Mouse (Mus musculus) heart, postnatal 36 days (tissue): ENCODE data around the gene Fgf14. TPM values are rescaled to one million over a fixed set of nuclear protein-coding genes. Genes with fewer than 3 reads are reported as not detected.
"Not testable (repeated sequence)": the region's sequence is repeated elsewhere in the genome, so short reads cannot be mapped to it uniquely, and the experiment has no call there.

Source experiments
- DNase-seq, 2 experiments: peaks; one replicate each; pipeline ENCODE4 v3.0.0; 2021 to 2022
- intact Hi-C: fragments of 180-260 bp; cut with DNase I; formaldehyde crosslinking; loops from one replicate; pipeline ENCODE4 v1.15.1; 2025
- total RNA-seq, 2 experiments: library from RNA; stranded (reverse); gene quantifications; 2 replicates each; pipeline ENCODE4 v1.2.3; 2021

Fgf14 gene
- total RNA-seq, 2 experiments from 2014 or later: 1.4 to 1.7 TPM

DNA sequence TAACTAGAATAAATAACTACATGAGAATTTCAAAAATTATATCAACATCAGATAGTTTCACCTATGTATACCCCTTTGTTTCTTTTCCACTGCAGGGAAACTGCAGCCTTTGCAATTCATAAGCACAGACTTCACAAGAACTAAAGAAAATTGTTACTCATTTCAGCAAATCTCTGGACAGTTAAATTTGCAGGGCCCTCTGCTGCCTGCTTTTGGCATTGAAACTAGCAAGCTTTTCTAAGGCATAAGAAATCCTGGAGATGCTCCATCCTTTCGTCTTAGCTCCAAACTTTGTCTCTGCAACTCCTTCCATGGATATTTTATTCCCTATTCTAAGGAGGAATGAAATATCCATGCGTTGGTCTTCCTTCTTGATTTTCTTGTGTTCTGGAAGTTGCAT lies 455.9 kb downstream of the Fgf14 start:
- intact Hi-C loops: no loop called here
- DNase-seq: no peak

DNA sequence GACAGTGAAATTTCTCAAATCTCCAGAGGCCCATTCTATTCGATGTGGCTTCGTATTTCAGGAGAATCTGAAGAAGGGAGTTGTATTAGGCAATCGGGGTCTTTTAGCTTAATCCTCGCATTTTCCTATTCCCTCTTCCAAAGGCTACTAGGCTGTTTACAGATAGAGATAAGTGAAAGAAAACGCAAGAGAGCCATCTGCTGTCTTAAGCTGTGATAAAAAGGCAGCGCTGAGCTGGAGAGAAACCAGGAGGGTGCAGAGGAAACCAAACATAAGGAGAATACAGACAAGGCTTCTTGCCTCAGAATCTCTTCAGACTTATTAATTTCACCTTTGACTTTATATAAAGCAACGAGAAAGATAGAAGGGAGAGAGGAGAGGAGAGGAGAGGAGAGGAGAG lies 481.1 kb downstream of the Fgf14 start:
- intact Hi-C loops: no loop called here

DNA sequence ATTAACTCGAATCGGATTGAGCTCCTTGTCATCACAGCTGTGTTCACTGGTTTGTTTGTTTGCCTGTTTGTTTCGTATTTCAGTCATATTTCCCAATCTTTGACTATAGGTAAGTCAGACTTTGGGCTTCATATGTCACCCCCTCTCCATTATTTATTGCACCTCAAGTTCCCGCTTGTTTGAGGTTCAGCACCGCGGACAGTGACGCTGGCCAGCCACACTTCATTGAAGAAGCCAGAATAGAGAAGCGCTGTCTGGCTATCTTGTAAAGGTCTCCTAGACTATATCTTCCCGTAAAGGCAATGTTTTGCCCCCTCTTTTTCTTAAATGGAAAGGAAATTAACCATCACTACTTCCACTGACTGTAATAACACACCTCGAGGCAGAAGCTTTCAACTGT lies 481.6 kb downstream of the Fgf14 start:
- DNase-seq: no peak
- intact Hi-C loops: no loop called here

More for the DNA sequence above, 481.1 kb downstream of the Fgf14 start:
- no peak for DNase-seq

- DNase-seq: peak in 1 of 2 experiments; percentile 1
- intact Hi-C loops: no loop called here
Observed at GRCm38 (mm10) chr14:124192815-124193142, 484.1 kb downstream of the Fgf14 start.

GRCm38 (mm10) chr14:124191913-124192814 lies 484.8 kb downstream of the Fgf14 start:
- DNase-seq: peak in 1 of 2 experiments; percentile 11
- intact Hi-C loops: no loop called here

GRCm38 (mm10) chr14:124180265-124180664 lies 496.7 kb downstream of the Fgf14 start:
- DNase-seq: no peak

DNA sequence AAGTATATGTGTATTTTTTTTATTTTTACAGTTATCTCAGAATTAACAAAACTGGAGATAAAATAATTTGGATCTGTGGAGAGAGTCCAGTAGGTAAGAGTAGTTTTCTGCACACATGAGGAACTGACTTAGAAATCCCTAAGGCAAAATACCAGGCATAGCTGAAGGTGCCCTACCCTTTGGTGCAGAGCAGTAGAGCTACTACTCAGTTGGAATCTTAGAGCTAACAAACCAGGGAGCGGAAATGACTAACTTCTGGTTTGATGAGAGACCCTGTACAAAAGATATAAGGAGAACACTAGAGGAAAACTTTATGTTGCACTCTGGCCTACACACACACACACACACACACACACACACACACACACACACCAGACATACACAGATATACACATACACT lies 502.8 kb downstream of the Fgf14 start:
- intact Hi-C loops: no loop called here
- no peak for DNase-seq

More at GRCm38 (mm10) chr14:124180265-124180664, 496.7 kb downstream of the Fgf14 start:
- intact Hi-C loops: no loop called here

DNA sequence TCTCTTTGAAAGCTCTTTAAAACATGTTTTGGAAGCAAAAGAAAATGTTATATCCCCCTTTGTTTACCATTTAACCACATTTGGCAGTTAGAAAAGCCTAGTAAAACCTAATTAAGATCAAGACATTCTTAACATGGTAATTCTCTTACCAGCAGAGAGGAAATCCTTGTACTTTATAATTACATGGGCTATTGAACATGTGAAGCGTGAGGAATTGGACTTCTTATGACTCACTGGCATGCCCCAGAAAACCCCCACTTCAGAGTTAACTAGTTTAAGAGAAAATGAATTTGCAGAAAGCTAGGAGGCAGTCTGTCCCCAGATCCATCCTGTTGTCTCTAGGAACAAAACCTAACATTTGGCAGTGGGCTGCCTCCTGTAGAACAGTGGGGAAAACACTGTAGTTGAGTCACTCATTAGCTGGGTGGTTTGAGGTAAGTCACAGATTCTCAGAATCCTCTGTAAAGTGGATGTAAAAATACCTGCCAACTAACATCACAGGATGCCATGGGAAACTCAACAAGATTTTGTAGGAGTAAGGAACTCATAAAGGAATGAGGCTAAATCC lies 513.2 kb downstream of the Fgf14 start:
- DNase-seq: no peak
- intact Hi-C loops: no loop called here

DNA sequence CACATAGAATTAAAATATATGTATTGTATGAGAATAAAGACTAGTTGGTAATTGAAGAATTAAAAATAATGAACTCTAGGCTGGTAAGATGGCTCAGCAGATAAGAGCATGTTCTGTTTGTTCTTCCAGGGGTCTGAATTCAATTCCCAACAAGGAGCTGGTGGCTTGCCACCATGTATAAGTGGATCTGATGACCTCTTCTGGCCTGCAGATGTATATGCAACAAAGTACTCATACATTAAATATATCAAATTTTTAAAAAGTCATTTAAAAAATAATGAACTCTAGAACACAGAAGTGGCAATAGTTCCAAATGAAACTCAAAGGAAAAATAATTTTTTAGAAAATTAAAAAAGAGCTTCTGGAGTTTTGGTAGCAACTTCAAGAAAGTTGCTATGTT lies 529.5 kb downstream of the Fgf14 start:
- intact Hi-C loops: no loop called here
- DNase-seq: no peak

GRCm38 (mm10) chr14:124107205-124107873 lies 569.6 kb downstream of the Fgf14 start:
- intact Hi-C loops: no loop called here
- DNase-seq: no peak

GRCm38 (mm10) chr14:124083126-124083525 lies 593.8 kb downstream of the Fgf14 start:
- DNase-seq: no peak
- intact Hi-C loops: no loop called here

DNA sequence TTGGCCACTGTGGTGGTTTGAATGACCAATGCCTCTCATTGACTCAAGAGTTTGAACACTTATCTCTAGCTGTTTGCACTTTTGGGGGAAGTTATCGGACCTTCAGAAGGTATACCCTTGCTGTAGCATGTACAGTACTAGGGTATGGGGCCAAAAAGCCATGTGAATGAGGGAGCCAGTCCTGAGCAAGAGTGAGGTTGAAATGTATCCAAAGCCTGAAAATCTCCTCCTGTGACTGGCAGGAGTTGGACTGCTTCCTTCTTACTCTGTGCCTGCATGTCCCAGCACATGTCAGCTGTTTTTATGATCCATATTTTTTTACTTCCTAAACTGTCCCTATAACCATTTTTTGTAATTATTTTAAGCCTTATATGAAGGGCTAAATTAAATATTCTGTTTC lies 632.9 kb downstream of the Fgf14 start:
- intact Hi-C loops: no loop called here
- no peak for DNase-seq

DNA sequence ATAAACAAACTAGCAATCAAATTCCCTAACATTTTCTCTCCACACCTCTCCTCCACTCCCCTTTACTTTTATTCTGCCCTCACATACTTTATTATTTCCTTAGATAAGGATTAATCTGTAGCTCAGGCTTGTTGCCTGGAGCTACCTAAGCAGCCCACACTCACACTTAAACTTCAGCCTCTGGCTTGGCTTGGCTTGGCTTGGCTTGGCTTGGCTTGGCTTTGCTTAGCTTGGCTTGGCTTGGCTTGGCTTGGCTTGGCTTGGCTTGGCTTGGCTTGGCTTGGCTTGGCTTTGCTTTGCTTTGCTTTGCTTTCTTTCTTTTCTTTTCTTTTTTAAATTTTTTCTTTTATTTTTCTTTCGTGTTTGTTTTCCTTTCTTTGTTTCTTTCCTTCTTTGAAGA lies 636.3 kb downstream of the Fgf14 start:
- DNase-seq: peak in 1 of 2 experiments; percentile 23
- intact Hi-C loops: no loop called here

- no peak for DNase-seq
- intact Hi-C loops: no loop called here
Observed at GRCm38 (mm10) chr14:124037434-124037833, 639.5 kb downstream of the Fgf14 start.

GRCm38 (mm10) chr14:124036575-124037205 lies 640.2 kb downstream of the Fgf14 start:
- DNase-seq: no peak
- intact Hi-C loops: no loop called here

DNA sequence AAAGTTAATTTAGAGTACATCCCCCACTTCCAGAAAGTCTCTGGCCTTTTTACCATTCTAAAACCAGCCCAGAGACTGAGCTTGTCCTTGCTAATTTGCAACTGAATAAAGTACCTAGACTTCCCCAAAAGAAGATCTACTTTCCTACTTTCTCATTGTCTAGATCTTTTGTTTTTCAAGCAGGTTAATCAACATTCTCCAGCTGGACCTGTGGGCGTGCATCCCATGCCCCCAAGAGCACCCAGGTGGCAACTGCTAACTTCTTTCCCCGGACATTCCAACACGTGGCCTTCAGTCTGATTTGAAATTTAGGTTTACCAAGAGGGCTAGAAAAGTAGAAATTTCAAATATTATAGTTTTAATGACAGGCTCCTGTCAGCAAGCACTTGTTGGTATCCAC lies 643.6 kb downstream of the Fgf14 start:
- DNase-seq, intact Hi-C loops: not testable (repeated sequence)

- intact Hi-C loops: no loop called here
- DNase-seq: no peak
Observed at GRCm38 (mm10) chr14:124027886-124028670, 648.8 kb downstream of the Fgf14 start.

- intact Hi-C loops: no loop called here
- DNase-seq: no peak
Observed at GRCm38 (mm10) chr14:123990591-123991195, 686.2 kb downstream of the Fgf14 start.

GRCm38 (mm10) chr14:123967996-123968395 lies 708.9 kb downstream of the Fgf14 start:
- no peak for DNase-seq
- intact Hi-C loops: no loop called here

DNA sequence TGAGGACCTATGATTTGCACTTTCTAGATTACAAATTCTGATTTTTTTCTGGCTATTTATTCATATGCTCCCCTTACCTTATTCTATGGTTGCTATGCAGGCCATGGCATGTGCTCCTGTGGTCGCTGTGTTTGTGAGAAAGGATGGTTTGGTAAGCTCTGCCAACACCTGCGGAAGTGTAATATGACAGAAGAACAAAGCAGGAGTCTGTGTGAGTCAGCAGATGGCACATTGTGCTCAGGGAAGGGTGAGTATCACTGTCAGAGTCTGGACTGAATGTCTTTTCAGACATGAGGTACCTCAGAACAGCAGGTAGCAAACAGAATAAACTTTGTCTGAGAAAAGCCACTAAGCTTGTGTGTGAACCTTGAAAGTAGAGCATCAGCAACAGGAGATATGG lies 710.4 kb downstream of the Fgf14 start:
- DNase-seq: no peak
- intact Hi-C loops: no loop called here
